Mouse (Mus musculus) C2C12 (cell line): ENCODE results near the gene Mthfsd. TPM values are rescaled to one million over a fixed set of nuclear protein-coding genes. Genes with fewer than 3 reads are reported as not detected.

Experiments
- H3K27me3 ChIP-seq: one replicate; pipeline ENCODE4 v1.6.1; 2011; ENCODE audit not compliant: control insufficient read depth, insufficient read depth, insufficient read length
- H3K36me3 ChIP-seq: one replicate; pipeline ENCODE4 v1.6.1; 2011; ENCODE audit not compliant: control insufficient read depth, insufficient read depth
- H3K4me3 ChIP-seq: one replicate; pipeline ENCODE4 v1.5.1; 2011; ENCODE audit warnings: mild to moderate bottlenecking, control low read depth; ENCODE audit not compliant: poor library complexity, insufficient read depth, severe bottlenecking
- H3K79me2 ChIP-seq: one replicate; pipeline ENCODE4 v1.6.1; 2011; ENCODE audit not compliant: control insufficient read depth, insufficient read depth
- H3K79me3 ChIP-seq: one replicate; pipeline ENCODE4 v1.6.1; 2011; ENCODE audit warnings: low read depth, control low read depth
- H3ac ChIP-seq: one replicate; pipeline ENCODE3; 2011; ENCODE audit warnings: low read depth; ENCODE audit not compliant: control insufficient read depth, insufficient read length
- CEBPB ChIP-seq: IDR thresholded peaks from one replicate; pipeline ENCODE4 v1.6.1; 2011; ENCODE audit warnings: low read depth, mild to moderate bottlenecking, control low read depth, moderate library complexity
- CTCF ChIP-seq: IDR thresholded peaks from one replicate; pipeline ENCODE4 v1.5.1; 2011; ENCODE audit not compliant: control insufficient read depth, insufficient read depth, insufficient read length
- FOSL1 ChIP-seq: IDR thresholded peaks from one replicate; pipeline ENCODE4 v1.8.0; 2011; ENCODE audit warnings: mild to moderate bottlenecking, low read length; ENCODE audit not compliant: poor library complexity, insufficient read depth, severe bottlenecking
- MAX ChIP-seq: IDR thresholded peaks from one replicate; pipeline ENCODE4 v1.6.1; 2011; ENCODE audit warnings: mild to moderate bottlenecking, control low read depth
- MYOD1 ChIP-seq: IDR thresholded peaks from one replicate; pipeline ENCODE4 v1.6.1; 2011; ENCODE audit warnings: low read depth; ENCODE audit not compliant: control insufficient read depth, insufficient read length
- MYOG ChIP-seq: IDR thresholded peaks from one replicate; pipeline ENCODE4 v1.6.1; 2011; ENCODE audit not compliant: control insufficient read depth, insufficient read length; ENCODE audit errors: extremely low read depth
- USF1 ChIP-seq: IDR thresholded peaks from one replicate; pipeline ENCODE4 v1.6.1; 2011; ENCODE audit warnings: low read depth, mild to moderate bottlenecking, control low read depth, moderate library complexity
- polyA plus RNA-seq: library from polyadenylated mRNA; unstranded; fragments of >200 nt; fragmentation: generic; extraction: Trizol; gene quantifications from one replicate; pipeline ENCODE4 v1.2.1, GENCODE M21; 2012; ENCODE audit warnings: missing spikeins

Mthfsd gene
- polyA plus RNA-seq, 1 experiment, result 22.7 TPM

GRCm38 (mm10) chr8:121115136-121115535, 6.9 kb upstream of the Mthfsd start:
- H3K36me3 ChIP-seq, result no peaks in the 10 kb centered on the region
- no peak overlapping the region for H3K4me3 ChIP-seq
- TF ChIP-seq MAX (no peak), CEBPB (no peak)
- H3K79me3 ChIP-seq, result peaks cover 28% of the 10 kb centered on the region
- peak overlapping the region; percentile 39 for H3ac ChIP-seq
- H3K27me3 ChIP-seq, result no peaks in the 10 kb centered on the region
- H3K79me2 ChIP-seq, result peaks cover 41% of the 10 kb centered on the region

DNA sequence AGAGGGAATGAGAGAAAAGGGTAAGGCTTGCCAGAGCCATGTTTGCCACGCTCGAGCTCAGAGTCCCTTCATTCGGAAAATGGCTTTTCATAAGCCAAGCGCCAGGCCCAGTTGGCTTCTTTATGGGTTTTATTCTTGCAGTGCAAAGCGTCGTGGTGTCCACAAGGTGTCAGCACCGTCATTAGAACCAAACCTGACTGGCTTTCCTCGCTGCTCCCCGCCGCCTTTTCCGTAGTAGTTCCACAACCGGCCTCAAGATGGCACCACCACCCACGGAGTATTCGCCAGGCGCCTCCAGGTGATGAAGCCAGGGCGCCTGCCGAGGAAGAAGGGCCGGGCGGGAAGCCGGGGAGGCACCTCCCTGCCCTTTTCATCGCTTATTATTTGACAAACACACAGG, 5.1 kb upstream of the Mthfsd start:
- Histone ChIP-seq H3K27me3 (no peaks in the 10 kb centered on the region), H3K4me3 (no peak overlapping the region)

DNA sequence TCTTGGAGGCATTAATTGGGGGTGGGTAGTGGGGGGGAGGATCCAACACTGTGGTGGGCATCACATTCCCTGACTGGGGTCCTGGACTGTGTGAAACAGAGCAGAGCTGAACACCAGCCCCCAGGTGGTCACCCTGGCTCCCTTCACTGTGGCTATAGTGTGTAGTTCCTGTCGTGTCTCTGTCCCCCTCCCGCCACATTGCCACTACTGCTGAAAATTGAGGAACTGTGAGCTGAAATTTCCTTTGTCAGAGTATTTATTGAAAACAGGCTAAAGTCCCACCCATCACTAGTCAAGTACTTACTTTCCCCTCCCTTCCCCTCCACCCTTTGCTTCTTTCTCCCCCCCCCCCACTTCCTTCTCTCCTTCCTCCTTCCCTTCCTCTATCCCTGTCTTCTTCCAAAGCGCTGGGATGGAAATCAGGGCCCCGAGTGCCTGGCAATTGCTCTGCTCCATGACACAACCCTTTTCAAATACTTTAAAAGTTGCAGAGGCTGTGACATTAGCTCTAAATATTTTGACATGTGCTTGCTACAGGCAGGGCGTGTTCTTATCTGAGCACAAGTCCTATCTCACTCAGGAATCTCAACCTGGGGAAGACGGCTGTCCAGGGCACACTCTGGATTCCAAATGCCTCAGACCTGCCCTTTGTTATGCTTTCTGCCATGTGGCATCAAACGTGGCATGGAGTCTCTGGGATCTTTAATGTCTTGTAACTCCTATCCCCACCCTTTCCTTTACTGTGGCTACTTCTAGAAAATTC, 3.1 kb upstream of the Mthfsd start:
- H3K4me3 ChIP-seq, result no peak overlapping the region
- TF ChIP-seq FOSL1, result no peak
- TF ChIP-seq MYOD1, result no peak
- TF ChIP-seq CTCF, result no peak
- no peak for TF ChIP-seq CEBPB
- TF ChIP-seq MAX, result no peak
- no peak for TF ChIP-seq MYOG
- no peak for TF ChIP-seq USF1
- H3ac ChIP-seq, result no peak overlapping the region
- no peaks in the 10 kb centered on the region for H3K36me3 ChIP-seq
- no peaks in the 10 kb centered on the region for H3K79me3 ChIP-seq
- H3K79me2 ChIP-seq, result peaks cover 20% of the 10 kb centered on the region
- no peaks in the 10 kb centered on the region for H3K27me3 ChIP-seq

More for the DNA sequence above, 5.1 kb upstream of the Mthfsd start:
- TF ChIP-seq FOSL1 (no peak), CTCF (peak; percentile 94)
- Histone ChIP-seq H3ac (no peak overlapping the region), H3K36me3 (no peaks in the 10 kb centered on the region), H3K79me3 (peaks cover 10% of the 10 kb centered on the region), H3K79me2 (peaks cover 22% of the 10 kb centered on the region)

DNA sequence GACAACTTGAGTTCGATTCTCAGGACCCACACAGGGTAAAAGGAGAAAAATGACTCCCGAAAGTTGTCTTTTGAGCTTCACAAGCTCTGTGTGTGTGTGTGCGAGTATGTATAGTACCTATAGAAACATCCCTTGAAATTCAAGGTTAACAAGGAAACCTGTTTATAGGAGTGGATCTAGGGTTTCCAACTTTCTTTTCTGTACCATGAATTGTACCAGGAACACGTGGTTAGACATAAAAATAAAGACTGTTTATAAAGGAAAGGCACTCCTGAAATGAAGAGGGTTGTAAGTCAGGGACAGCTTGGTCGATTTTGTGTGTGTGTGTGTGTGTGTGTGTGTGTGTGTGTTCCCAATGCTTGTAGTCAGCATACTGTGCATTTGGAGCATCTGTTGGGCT, 465 bp upstream of the Mthfsd start:
- Histone ChIP-seq H3ac (peak overlapping the region; percentile 47), H3K27me3 (no peaks in the 10 kb centered on the region), H3K36me3 (peaks cover 8% of the 10 kb centered on the region), H3K4me3 (peak overlapping the region; percentile 66), H3K79me2 (peaks cover 19% of the 10 kb centered on the region), H3K79me3 (no peaks in the 10 kb centered on the region)
- TF ChIP-seq MAX, result no peak
- no peak for TF ChIP-seq FOSL1
- TF ChIP-seq CTCF, result no peak
- no peak for TF ChIP-seq CEBPB
- TF ChIP-seq USF1, result no peak
- no peak for TF ChIP-seq MYOG
- TF ChIP-seq MYOD1, result no peak

DNA sequence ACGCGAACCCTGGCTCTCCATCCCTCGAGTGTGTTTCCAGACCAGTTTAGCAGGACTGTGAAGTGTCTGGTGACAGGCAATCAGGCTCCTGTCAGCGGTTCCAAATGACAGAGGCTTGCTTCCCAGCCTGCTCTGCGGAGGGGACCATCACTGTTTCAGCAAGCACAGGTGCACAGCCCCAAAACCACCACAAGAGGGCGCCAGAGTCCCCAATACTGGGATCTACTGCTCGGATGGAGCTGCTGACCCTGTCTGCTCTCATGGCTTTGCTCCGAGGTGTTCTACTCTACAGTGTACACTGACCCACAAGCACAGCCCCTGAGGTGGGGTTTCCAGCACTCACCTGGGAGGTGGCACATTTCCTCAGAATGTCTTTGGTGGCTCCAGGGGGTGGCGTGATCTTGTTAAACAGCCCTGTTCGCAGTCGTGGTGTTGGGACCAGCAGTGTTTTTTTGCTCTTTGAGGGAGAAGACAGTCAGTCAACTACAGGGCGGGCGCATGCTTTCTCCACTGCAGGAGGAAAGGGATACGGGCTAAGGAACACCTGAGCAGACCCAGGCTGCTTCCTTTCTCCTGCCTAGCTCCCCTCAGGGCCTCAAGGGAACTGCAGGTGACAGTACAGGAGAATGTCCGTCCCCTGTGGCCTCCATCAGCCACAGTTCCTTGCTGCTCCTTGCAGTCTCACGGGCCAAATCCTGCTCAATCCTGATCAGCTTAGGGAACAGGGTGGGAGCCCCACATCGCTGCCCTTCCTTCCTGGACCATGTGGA, 4.0 kb downstream of the Mthfsd start:
- H3K36me3 ChIP-seq, result peaks cover 43% of the 10 kb centered on the region
- H3K4me3 ChIP-seq, result no peak overlapping the region
- H3K79me2 ChIP-seq, result peaks cover 19% of the 10 kb centered on the region
- H3K79me3 ChIP-seq, result no peaks in the 10 kb centered on the region
- H3K27me3 ChIP-seq, result no peaks in the 10 kb centered on the region
- H3ac ChIP-seq, result no peak overlapping the region
- TF ChIP-seq CTCF (peak; percentile 95), MAX (no peak)

- Histone ChIP-seq H3K4me3 (no peak overlapping the region), H3K79me2 (no peaks in the 10 kb centered on the region), H3ac (no peak overlapping the region), H3K27me3 (peaks cover 40% of the 10 kb centered on the region), H3K79me3 (no peaks in the 10 kb centered on the region), H3K36me3 (peaks cover 8% of the 10 kb centered on the region)
- no peak for TF ChIP-seq CEBPB
- TF ChIP-seq FOSL1, result no peak
- no peak for TF ChIP-seq MYOD1
- no peak for TF ChIP-seq MYOG
Observed at GRCm38 (mm10) chr8:121093496-121093895, 14.7 kb downstream of the Mthfsd start.
